Mouse (Mus musculus) heart, postnatal 0 days (tissue): Measurements from ENCODE around the gene Plg. TPM values are rescaled to one million over a fixed set of nuclear protein-coding genes. Genes with fewer than 3 reads are reported as not detected.

Experiments
- ATAC-seq: fragments of 200-750 bp; cut with Nextera tagmentation; 2 replicates; pipeline ENCODE4 v1.8.0; 2017; ENCODE audit warnings: low read depth, moderate number of reproducible peaks, moderate library complexity; ENCODE audit not compliant: insufficient read depth
- DNase-seq: peaks from one replicate; pipeline ENCODE4 v3.0.0-alpha.2; 2016; ENCODE audit warnings: low spot score
- H3K27ac ChIP-seq: fragments of 300-500 bp; sonication (generic); 2 replicates; pipeline ENCODE4 v1.5.1; 2014; ENCODE audit warnings: low read depth, mild to moderate bottlenecking
- H3K27me3 ChIP-seq: fragments of 300-500 bp; sonication (generic); 2 replicates; pipeline ENCODE4 v1.6.1; 2014; ENCODE audit warnings: low read length, mixed read lengths; ENCODE audit not compliant: control insufficient read depth, insufficient read depth
- H3K36me3 ChIP-seq: fragments of 300-500 bp; sonication (generic); replicated peaks from 2 replicates; pipeline ENCODE4 v1.6.1; 2014; ENCODE audit warnings: low read length, mixed read lengths; ENCODE audit not compliant: control insufficient read depth, insufficient read depth
- H3K4me1 ChIP-seq: fragments of 300-500 bp; sonication (generic); 2 replicates; pipeline ENCODE4 v1.6.1; 2014; ENCODE audit warnings: antibody characterized with exemption; ENCODE audit not compliant: control insufficient read depth, insufficient read depth
- H3K4me2 ChIP-seq: fragments of 300-500 bp; sonication (generic); 2 replicates; pipeline ENCODE4 v1.6.1; 2014; ENCODE audit warnings: low read depth, mild to moderate bottlenecking, low read length, moderate library complexity
- H3K4me3 ChIP-seq: fragments of 300-500 bp; sonication (generic); 2 replicates; pipeline ENCODE4 v1.5.1; 2014; ENCODE audit warnings: low read depth, low read length
- H3K9ac ChIP-seq: fragments of 300-500 bp; sonication (generic); replicated peaks from 2 replicates; pipeline ENCODE4 v1.6.1; 2014; ENCODE audit warnings: low read depth, low read length, mixed read lengths
- H3K9me3 ChIP-seq: fragments of 300-500 bp; sonication (generic); replicated peaks from 2 replicates; pipeline ENCODE4 v1.6.1; 2016; ENCODE audit warnings: low read length; ENCODE audit not compliant: control insufficient read depth
- CTCF ChIP-seq: IDR thresholded peaks from 2 replicates; pipeline ENCODE4 v1.5.1; 2016; ENCODE audit warnings: antibody characterized with exemption, control low read depth, low read depth
- EP300 ChIP-seq: IDR thresholded peaks from 2 replicates; pipeline ENCODE4 v1.6.1; 2016; ENCODE audit warnings: antibody characterized with exemption, low read depth
- WGBS: fragments of 180-500 bp; shearing (Covaris S2); extraction: QIAGEN DNeasy Blood & Tissue Kit; methylation state at CpG from one replicate; pipeline ENCODE4 v1.1.7; 2014; 5-methylcytosine and 5-hydroxymethylcytosine counted together
- polyA plus RNA-seq: library from polyadenylated mRNA; unstranded; fragments of >200 nt; fragmentation: Nextera tagmentation; extraction: Ambion mirVana; gene quantifications from 2 replicates; pipeline ENCODE4 v1.2.1, GENCODE M21; 2015
- total RNA-seq: library from RNA; depleted of rRNA; stranded (reverse); fragments of >200 nt; gene quantifications from 2 replicates; pipeline ENCODE4 v1.2.3, GENCODE M21; 2014; ENCODE audit warnings: low replicate concordance; rRNA removed

Gene Plg
- total RNA-seq (0.12 and 0.38 TPM in 2 replicates), polyA plus RNA-seq (not detected in 2 replicates)

- H3K9me3 ChIP-seq = no peaks in the 10 kb centered on the region
- H3K4me1 ChIP-seq = no peaks in the 10 kb centered on the region
- H3K4me2 ChIP-seq = no peak within 1 kb of the TSS
- H3K36me3 ChIP-seq = no peaks in the 10 kb centered on the region
- H3K9ac ChIP-seq = no peak within 1 kb of the TSS
- 0 out of 2 replicates have a peak, but pooled peaks cover 3% of the 10 kb centered on the region for H3K27me3 ChIP-seq
- DNase-seq (no peak), ATAC-seq (no peak)
- no peak within 1 kb of the TSS for H3K27ac ChIP-seq
- TF ChIP-seq EP300 (no peak), CTCF (no peak)
- H3K4me3 ChIP-seq = no peak within 1 kb of the TSS
- 85% methylated on average over 11 of the region's 11 CpGs for WGBS
These were observed at the start of gene Plg for GRCm38 (mm10) chr17:12377981-12378705. TSS of gene Plg (plus strand) at chr17:12378608.

DNA sequence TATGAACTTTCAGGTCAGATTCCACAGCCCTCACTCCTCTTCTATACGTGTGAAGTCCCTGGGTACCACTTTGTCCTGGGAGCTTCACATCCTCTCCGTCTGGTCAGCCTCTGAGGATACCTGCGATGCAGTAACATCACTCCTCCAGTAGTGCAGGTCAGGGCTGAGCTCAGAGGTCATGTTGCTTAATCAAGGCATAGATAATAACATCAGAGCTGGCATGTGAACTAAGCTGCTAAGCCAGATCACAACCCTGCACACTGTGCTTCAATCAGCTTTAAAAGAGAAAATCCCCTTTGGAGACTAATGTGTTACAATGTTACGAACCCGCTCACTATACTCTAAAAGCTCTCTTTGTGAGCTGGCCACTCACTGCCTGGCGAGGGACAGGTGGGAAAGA is 43.3 kb upstream of the Plg start:
- Histone ChIP-seq H3K27ac (no peak overlapping the region), H3K9me3 (no peaks in the 10 kb centered on the region), H3K4me1 (peaks cover 9% of the 10 kb centered on the region; the same call in 1 of the 2 replicates), H3K9ac (no peak overlapping the region), H3K4me2 (no peak overlapping the region), H3K27me3 (no peaks in the 10 kb centered on the region), H3K36me3 (no peaks in the 10 kb centered on the region), H3K4me3 (no peak overlapping the region)
- ATAC-seq (no peak), DNase-seq (no peak)
- WGBS = 74% methylated on average over 6 of the region's 6 CpGs
- no peak for TF ChIP-seq CTCF
- TF ChIP-seq EP300 = no peak

GRCm38 (mm10) chr17:12336073-12336868 is 42.1 kb upstream of the Plg start:
- Histone ChIP-seq H3K4me1 (peaks cover 9% of the 10 kb centered on the region; the same call in 1 of the 2 replicates), H3K9ac (no peak overlapping the region; the same call in 1 of the 2 replicates)
- DNase-seq = peak; percentile 91

DNA sequence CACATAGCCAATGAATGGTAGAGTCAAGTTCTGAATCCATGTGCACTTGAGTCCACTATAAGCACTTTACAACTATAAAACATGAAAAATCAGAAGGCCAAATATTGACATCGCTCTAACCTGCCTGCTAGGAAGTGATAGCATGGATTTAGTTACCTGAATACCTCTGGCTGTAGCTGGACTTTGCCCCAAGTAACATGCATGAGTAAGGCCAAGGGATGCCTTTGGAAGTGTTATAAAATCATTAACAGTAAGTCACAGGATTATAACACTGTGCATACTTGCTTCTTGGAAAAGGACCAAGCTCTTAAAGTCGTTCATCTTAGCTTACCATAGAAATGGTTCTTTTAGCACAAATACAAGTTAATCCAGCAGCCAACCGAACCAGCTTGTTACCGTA is 41.3 kb upstream of the Plg start:
- Histone ChIP-seq H3K4me3 (no peak overlapping the region), H3K9me3 (no peaks in the 10 kb centered on the region), H3K9ac (no peak overlapping the region), H3K4me2 (no peak overlapping the region), H3K27ac (no peak overlapping the region), H3K4me1 (peaks cover 9% of the 10 kb centered on the region; the same call in 1 of the 2 replicates), H3K27me3 (no peaks in the 10 kb centered on the region), H3K36me3 (no peaks in the 10 kb centered on the region)
- ATAC-seq (no peak), DNase-seq (no peak)
- TF ChIP-seq CTCF (no peak), EP300 (no peak)
- WGBS = 84% methylated on average over 4 of the region's 4 CpGs

More at GRCm38 (mm10) chr17:12336073-12336868, 42.1 kb upstream of the Plg start:
- Histone ChIP-seq H3K27ac (peak overlapping the region; percentile 84), H3K9me3 (no peaks in the 10 kb centered on the region), H3K4me3 (peak overlapping the region; percentile 7; the same call in 1 of the 2 replicates), H3K36me3 (no peaks in the 10 kb centered on the region), H3K27me3 (no peaks in the 10 kb centered on the region), H3K4me2 (peak overlapping the region; percentile 26)
- TF ChIP-seq EP300 (no peak), CTCF (no peak)
- 41% methylated on average over 19 of the region's 19 CpGs for WGBS
- peak; percentile 92 for ATAC-seq

GRCm38 (mm10) chr17:12343702-12344376 is 34.6 kb upstream of the Plg start:
- H3K4me1 ChIP-seq = no peaks in the 10 kb centered on the region
- 63% methylated on average over 9 of the region's 9 CpGs for WGBS
- no peak overlapping the region for H3K4me2 ChIP-seq
- no peaks in the 10 kb centered on the region for H3K36me3 ChIP-seq
- H3K27me3 ChIP-seq = no peaks in the 10 kb centered on the region
- H3K9ac ChIP-seq = no peak overlapping the region
- H3K27ac ChIP-seq = peak overlapping the region; percentile 34; the same call in 1 of the 2 replicates
- TF ChIP-seq CTCF = no peak
- no peak for TF ChIP-seq EP300
- no peaks in the 10 kb centered on the region for H3K9me3 ChIP-seq
- H3K4me3 ChIP-seq = no peak overlapping the region
- DNase-seq = no peak
- no peak for ATAC-seq
